Mouse (Mus musculus) stomach, embryonic 15.5 days (tissue): Measurements from ENCODE around the gene Tmem50b. TPM values are rescaled to one million over a fixed set of nuclear protein-coding genes. Genes with fewer than 3 reads are reported as not detected.
A peak's percentile ranks its signal among the peaks of the same experiment; 100 is the strongest.
"Not testable (repeated sequence)": the region's sequence is repeated elsewhere in the genome, so short reads cannot be mapped to it uniquely, and the experiment has no call there.

Source experiments
- ATAC-seq: fragments of 200-750 bp; cut with Nextera tagmentation; 2 replicates; pipeline ENCODE4 v1.8.0; 2017; ENCODE audit warnings: low read depth, moderate number of reproducible peaks, moderate TSS enrichment; ENCODE audit not compliant: insufficient read depth, low FRiP score
- H3K27ac ChIP-seq: fragments of 300-500 bp; sonication (generic); 2 replicates; pipeline ENCODE4 v1.5.1; 2015; ENCODE audit warnings: mild to moderate bottlenecking, inconsistent platforms
- H3K27me3 ChIP-seq: fragments of 300-500 bp; sonication (generic); replicated peaks from 2 replicates; pipeline ENCODE4 v1.6.1; 2015; ENCODE audit warnings: inconsistent platforms
- H3K36me3 ChIP-seq: fragments of 300-500 bp; sonication (generic); 2 replicates; pipeline ENCODE4 v1.6.1; 2015; ENCODE audit warnings: inconsistent platforms
- H3K4me1 ChIP-seq: fragments of 300-500 bp; sonication (generic); 2 replicates; pipeline ENCODE4 v1.6.1; 2015; ENCODE audit warnings: inconsistent platforms
- H3K4me2 ChIP-seq: fragments of 300-500 bp; sonication (generic); 2 replicates; pipeline ENCODE4 v1.6.1; 2015; ENCODE audit warnings: mild to moderate bottlenecking, inconsistent platforms
- H3K4me3 ChIP-seq: fragments of 300-500 bp; sonication (generic); replicated peaks from 2 replicates; pipeline ENCODE4 v1.5.1; 2015; ENCODE audit warnings: inconsistent platforms
- H3K9ac ChIP-seq: fragments of 300-500 bp; sonication (generic); 2 replicates; pipeline ENCODE4 v1.6.1; 2015; ENCODE audit warnings: inconsistent platforms
- H3K9me3 ChIP-seq: fragments of 300-500 bp; sonication (generic); 2 replicates; pipeline ENCODE4 v1.6.1; 2016; ENCODE audit warnings: inconsistent platforms
- WGBS: fragments of 180-500 bp; shearing (Covaris S2); methylation state at CpG from one replicate; pipeline ENCODE4 v1.1.7; 2015; 5-methylcytosine and 5-hydroxymethylcytosine counted together
- polyA plus RNA-seq: library from polyadenylated mRNA; unstranded; fragments of >200 nt; fragmentation: Nextera tagmentation; extraction: Ambion mirVana; gene quantifications from 2 replicates; pipeline ENCODE4 v1.2.1, GENCODE M21; 2015

Gene Tmem50b
- polyA plus RNA-seq: 40.6 and 46.7 TPM in 2 replicates

- Histone ChIP-seq H3K27ac (0 out of 2 replicates have a peak within 1 kb of the TSS, but pooled peaks have one; percentile 18), H3K9ac (peak within 1 kb of the TSS; percentile 50), H3K27me3 (no peaks in the 10 kb centered on the region), H3K4me1 (no peaks in the 10 kb centered on the region), H3K4me3 (peak within 1 kb of the TSS; percentile 80), H3K36me3 (no peaks in the 10 kb centered on the region), H3K9me3 (no peaks in the 10 kb centered on the region), H3K4me2 (peak within 1 kb of the TSS; percentile 88)
- ATAC-seq: peak; percentile 99
- WGBS: 1% methylated on average over 34 of the region's 34 CpGs
Observed at GRCm38 (mm10) chr16:91597672-91598010, at the start of gene Tmem50b. Tmem50b (minus strand) TSS chr16:91597800.

- Histone ChIP-seq H3K4me2 (peak within 1 kb of the TSS; percentile 97), H3K9me3 (no peaks in the 10 kb centered on the region), H3K27me3 (no peaks in the 10 kb centered on the region), H3K9ac (peak within 1 kb of the TSS; percentile 89), H3K36me3 (peaks cover 7% of the 10 kb centered on the region; the same call in 1 of the 2 replicates), H3K4me3 (peak within 1 kb of the TSS; percentile 76), H3K27ac (peak within 1 kb of the TSS; percentile 99), H3K4me1 (peaks cover 3% of the 10 kb centered on the region; the same call in 1 of the 2 replicates)
- ATAC-seq: peak; percentile 93
- under 1% methylated on average over 59 of the region's 59 CpGs for WGBS
Observed at GRCm38 (mm10) chr16:91646681-91647419, 49.2 kb upstream of the Tmem50b start, which contains the start of gene Gart. Gart (minus strand) TSS chr16:91646952.

GRCm38 (mm10) chr16:91645995-91646602 is 48.5 kb upstream of the Tmem50b start:
- H3K9ac ChIP-seq: peak overlapping the region; percentile 69; the same call in 1 of the 2 replicates
- H3K27me3 ChIP-seq: no peaks in the 10 kb centered on the region
- H3K36me3 ChIP-seq: peaks cover 11% of the 10 kb centered on the region
- 1% methylated on average over 11 of the region's 11 CpGs for WGBS
- H3K27ac ChIP-seq: peak overlapping the region; percentile 99; the same call in 1 of the 2 replicates
- H3K4me3 ChIP-seq: peak overlapping the region; percentile 76
- H3K9me3 ChIP-seq: no peaks in the 10 kb centered on the region
- peak overlapping the region; percentile 97 for H3K4me2 ChIP-seq
- peaks cover 3% of the 10 kb centered on the region; the same call in 1 of the 2 replicates for H3K4me1 ChIP-seq
- no peak for ATAC-seq

- ATAC-seq, H3K27me3 ChIP-seq, H3K4me2 ChIP-seq, H3K27ac ChIP-seq, H3K4me1 ChIP-seq, H3K4me3 ChIP-seq, H3K9ac ChIP-seq, H3K9me3 ChIP-seq: not testable (repeated sequence)
- H3K36me3 ChIP-seq: peaks cover 14% of the 10 kb centered on the region
- WGBS: 64% methylated on average over 1 of the region's 2 CpGs
Observed at GRCm38 (mm10) chr16:91645420-91645819, 47.8 kb upstream of the Tmem50b start.

- peaks cover 3% of the 10 kb centered on the region; the same call in 1 of the 2 replicates for H3K4me1 ChIP-seq
- no peak for ATAC-seq
- H3K27ac ChIP-seq: no peak overlapping the region
- H3K27me3 ChIP-seq: no peaks in the 10 kb centered on the region
- H3K9me3 ChIP-seq: no peaks in the 10 kb centered on the region
- H3K9ac ChIP-seq: no peak overlapping the region
- H3K36me3 ChIP-seq: peaks cover 18% of the 10 kb centered on the region
- 82% methylated on average over 2 of the region's 2 CpGs for WGBS
- H3K4me2 ChIP-seq: no peak overlapping the region
- no peak overlapping the region for H3K4me3 ChIP-seq
Observed at GRCm38 (mm10) chr16:91644901-91645300, 47.3 kb upstream of the Tmem50b start.

GRCm38 (mm10) chr16:91640171-91640570 is 42.6 kb upstream of the Tmem50b start:
- H3K9me3 ChIP-seq: no peaks in the 10 kb centered on the region
- 93% methylated on average over 8 of the region's 8 CpGs for WGBS
- no peak overlapping the region for H3K9ac ChIP-seq
- H3K27me3 ChIP-seq: no peaks in the 10 kb centered on the region
- peaks cover 55% of the 10 kb centered on the region for H3K36me3 ChIP-seq
- no peak for ATAC-seq
- H3K4me2 ChIP-seq: no peak overlapping the region
- no peak overlapping the region for H3K4me3 ChIP-seq
- no peak overlapping the region for H3K27ac ChIP-seq
- H3K4me1 ChIP-seq: no peaks in the 10 kb centered on the region

GRCm38 (mm10) chr16:91639636-91640035 is 42.0 kb upstream of the Tmem50b start:
- H3K4me2 ChIP-seq: no peak overlapping the region
- H3K27me3 ChIP-seq: no peaks in the 10 kb centered on the region
- no peak for ATAC-seq
- WGBS: 92% methylated on average over 2 of the region's 2 CpGs
- H3K9me3 ChIP-seq: no peaks in the 10 kb centered on the region
- H3K4me3 ChIP-seq: no peak overlapping the region
- H3K36me3 ChIP-seq: peaks cover 59% of the 10 kb centered on the region
- no peaks in the 10 kb centered on the region for H3K4me1 ChIP-seq
- no peak overlapping the region for H3K9ac ChIP-seq
- H3K27ac ChIP-seq: no peak overlapping the region

- Histone ChIP-seq H3K4me2 (no peak overlapping the region), H3K36me3 (peaks cover 59% of the 10 kb centered on the region), H3K4me3 (no peak overlapping the region), H3K27ac (no peak overlapping the region), H3K4me1 (no peaks in the 10 kb centered on the region), H3K27me3 (no peaks in the 10 kb centered on the region), H3K9me3 (no peaks in the 10 kb centered on the region), H3K9ac (no peak overlapping the region)
- WGBS: 89% methylated on average over 5 of the region's 5 CpGs
- no peak for ATAC-seq
Observed at GRCm38 (mm10) chr16:91639161-91639560, 41.6 kb upstream of the Tmem50b start.

GRCm38 (mm10) chr16:91633641-91634040 is 36.0 kb upstream of the Tmem50b start:
- no peak overlapping the region for H3K4me2 ChIP-seq
- H3K27ac ChIP-seq: no peak overlapping the region
- no peaks in the 10 kb centered on the region for H3K4me1 ChIP-seq
- no peaks in the 10 kb centered on the region for H3K27me3 ChIP-seq
- H3K36me3 ChIP-seq: peaks cover 54% of the 10 kb centered on the region
- H3K9me3 ChIP-seq: no peaks in the 10 kb centered on the region
- H3K9ac ChIP-seq: no peak overlapping the region
- H3K4me3 ChIP-seq: no peak overlapping the region
- ATAC-seq: no peak
- 84% methylated on average over 12 of the region's 12 CpGs for WGBS

- Histone ChIP-seq H3K27me3 (no peaks in the 10 kb centered on the region), H3K4me2 (no peak overlapping the region), H3K4me3 (no peak overlapping the region), H3K27ac (no peak overlapping the region), H3K4me1 (no peaks in the 10 kb centered on the region), H3K36me3 (peaks cover 56% of the 10 kb centered on the region), H3K9ac (no peak overlapping the region), H3K9me3 (no peaks in the 10 kb centered on the region)
- ATAC-seq: no peak
- WGBS: 94% methylated on average over 7 of the region's 7 CpGs
Observed at GRCm38 (mm10) chr16:91632940-91633339, 35.3 kb upstream of the Tmem50b start.

- Histone ChIP-seq H3K4me1 (no peaks in the 10 kb centered on the region), H3K9me3 (no peaks in the 10 kb centered on the region), H3K36me3 (peaks cover 55% of the 10 kb centered on the region), H3K27ac (no peak overlapping the region), H3K27me3 (no peaks in the 10 kb centered on the region), H3K9ac (no peak overlapping the region), H3K4me2 (no peak overlapping the region), H3K4me3 (no peak overlapping the region)
- ATAC-seq: no peak
- 84% methylated on average over 5 of the region's 5 CpGs for WGBS
Observed at GRCm38 (mm10) chr16:91632439-91632838, 34.8 kb upstream of the Tmem50b start.

GRCm38 (mm10) chr16:91630584-91630983 is 33.0 kb upstream of the Tmem50b start:
- ATAC-seq: no peak
- Histone ChIP-seq H3K9me3 (no peaks in the 10 kb centered on the region), H3K4me1 (no peaks in the 10 kb centered on the region), H3K4me3 (no peak overlapping the region), H3K27ac (0 out of 2 replicates have a peak overlapping the region, but pooled peaks have one; percentile 5), H3K9ac (no peak overlapping the region), H3K27me3 (no peaks in the 10 kb centered on the region), H3K4me2 (no peak overlapping the region), H3K36me3 (peaks cover 47% of the 10 kb centered on the region; the same call in 1 of the 2 replicates)
- WGBS: 68% methylated on average over 1 of the region's 1 CpGs
